8 mouse cellular contexts compared by ENCODE assay signal in the genomic region with DNA sequence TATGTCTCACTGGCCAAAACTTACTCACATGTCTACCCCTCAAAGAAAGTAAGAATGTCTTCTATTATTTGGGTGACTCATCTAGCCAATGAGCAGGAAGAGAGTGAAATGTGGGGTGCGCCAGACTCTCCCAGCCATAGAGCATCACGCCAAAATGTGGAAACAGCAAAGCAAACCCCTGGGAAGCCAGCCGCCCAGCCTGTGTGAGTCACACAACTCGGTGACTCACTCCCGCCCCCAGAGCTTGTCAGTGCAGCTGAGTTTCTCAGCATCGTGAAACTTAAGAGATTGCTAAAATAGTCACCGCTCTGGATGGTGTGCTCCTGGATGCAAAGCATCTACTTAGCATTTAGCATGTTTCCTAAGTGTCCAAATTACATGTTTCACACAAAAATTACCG. TPM values are rescaled to one million over a fixed set of nuclear protein-coding genes. Genes with fewer than 3 reads are reported as not detected.
DNase-seq lines count a peak whose midpoint lies in the region; ATAC-seq and TF ChIP-seq lines count a peak whose summit lies in the region.

No protein-coding gene starts in this region.

- DNase-seq in ZHBTc4 (ENCODE audit: low read depth, low spot score): peak; percentile 21
- peak; percentile 62 to 67 for DNase-seq in heart, postnatal 36 days
- peak; percentile 87 to 89 for DNase-seq in left cerebral cortex, adult 9 months (ENCODE audit: low spot score in 2 of 2)
- DNase-seq in stomach, postnatal 0 days (ENCODE audit: low spot score): peak; percentile 78
- no peak for DNase-seq in cerebellum, postnatal 36 days

- H3ac ChIP-seq in C2C12 (ENCODE audit: control insufficient read depth, insufficient read length, low read depth): no peak overlapping the region

- TF ChIP-seq CTCF in C2C12 (IDR thresholded peaks at IDR 0.05; ENCODE audit: control insufficient read depth, insufficient read depth, insufficient read length): no peak
- TF ChIP-seq CTCF in stomach, postnatal 0 days (IDR thresholded peaks at IDR 0.05; ENCODE audit: low read depth): peak; percentile 15; the same call in 1 of the 2 replicates

- H3K79me3 ChIP-seq in C2C12 (ENCODE audit: low read depth): no peaks in the 10 kb centered on the region

- no peaks in the 10 kb centered on the region for H3K4me1 ChIP-seq in midbrain, embryonic 12.5 days
- 0 out of 2 replicates have a peak, but pooled peaks cover 2% of the 10 kb centered on the region for H3K4me1 ChIP-seq in stomach, postnatal 0 days (replicated peaks; ENCODE audit: control insufficient read depth, insufficient read depth)

- intact Hi-C loops in heart, postnatal 36 days (cut with DNase I): no loop called here

- no peak overlapping the region for H3K27ac ChIP-seq in midbrain, embryonic 12.5 days (replicated peaks)
- H3K27ac ChIP-seq in stomach, postnatal 0 days (replicated peaks): peak overlapping the region; percentile 67

- H3K36me3 ChIP-seq in C2C12 (ENCODE audit: control insufficient read depth, insufficient read depth): no peaks in the 10 kb centered on the region
- H3K36me3 ChIP-seq in midbrain, embryonic 12.5 days: no peaks in the 10 kb centered on the region
- no peaks in the 10 kb centered on the region for H3K36me3 ChIP-seq in stomach, postnatal 0 days (ENCODE audit: control insufficient read depth, insufficient read depth, low read length)

- H3K9ac ChIP-seq in midbrain, embryonic 12.5 days (replicated peaks): no peak overlapping the region
- no peak overlapping the region for H3K9ac ChIP-seq in stomach, postnatal 0 days (ENCODE audit: low read length)

- no peaks in the 10 kb centered on the region for H3K9me3 ChIP-seq in midbrain, embryonic 12.5 days
- H3K9me3 ChIP-seq in stomach, postnatal 0 days (ENCODE audit: control insufficient read depth, low read length): no peaks in the 10 kb centered on the region

- ATAC-seq in frontal cortex, adult (ENCODE audit: low TSS enrichment): peak; percentile 96
- no peak for ATAC-seq in midbrain, embryonic 12.5 days (ENCODE audit: low FRiP score, low read depth)
- peak; percentile 91 for ATAC-seq in stomach, postnatal 0 days (ENCODE audit: low FRiP score, low TSS enrichment)

- no peaks in the 10 kb centered on the region for H3K79me2 ChIP-seq in C2C12 (ENCODE audit: control insufficient read depth, insufficient read depth)

- H3K27me3 ChIP-seq in C2C12 (ENCODE audit: control insufficient read depth, insufficient read depth, insufficient read length): no peaks in the 10 kb centered on the region
- H3K27me3 ChIP-seq in midbrain, embryonic 12.5 days: no peaks in the 10 kb centered on the region
- no peaks in the 10 kb centered on the region for H3K27me3 ChIP-seq in stomach, postnatal 0 days (ENCODE audit: control insufficient read depth, insufficient read depth, low read length)

- WGBS in midbrain, embryonic 12.5 days: 57% methylated on average over 8 of the region's 8 CpGs
- WGBS in stomach, postnatal 0 days: 10% methylated on average over 8 of the region's 8 CpGs

- no peak overlapping the region for H3K4me3 ChIP-seq in C2C12 (ENCODE audit: insufficient read depth, poor library complexity, severe bottlenecking)
- no peak overlapping the region for H3K4me3 ChIP-seq in midbrain, embryonic 12.5 days
- no peak overlapping the region for H3K4me3 ChIP-seq in stomach, postnatal 0 days (ENCODE audit: low read depth, low read length)

- H3K4me2 ChIP-seq in midbrain, embryonic 12.5 days (replicated peaks): peak overlapping the region; percentile 21; the same call in 1 of the 2 replicates
- H3K4me2 ChIP-seq in stomach, postnatal 0 days (replicated peaks; ENCODE audit: low read depth): peak overlapping the region; percentile 27; the same call in 1 of the 2 replicates

- TF ChIP-seq EP300 in stomach, postnatal 0 days (optimal IDR thresholded peaks at IDR 0.05): no peak

TF ChIP-seq in C2C12, 6 proteins besides CTCF, POLR2A, EP300 and RAD21:
- TF ChIP-seq MYOG (IDR thresholded peaks at IDR 0.05; ENCODE audit: control insufficient read depth, extremely low read depth, insufficient read length) (no peak), MYOD1 (IDR thresholded peaks at IDR 0.05; ENCODE audit: control insufficient read depth, insufficient read length, low read depth) (peak; percentile 49), FOSL1 (IDR thresholded peaks at IDR 0.05; ENCODE audit: insufficient read depth, low read length, poor library complexity, severe bottlenecking) (peak; percentile 88), CEBPB (IDR thresholded peaks at IDR 0.05; ENCODE audit: low read depth) (no peak), MAX (IDR thresholded peaks at IDR 0.05) (peak; percentile 64)

RNA-seq across cellular contexts. Expression of a gene that starts 28.9 kb away (rescaled TPM):
- polyA plus RNA-seq in C2C12 (2012; fragmentation: generic; extraction: Trizol): 10.8 TPM
- total RNA-seq in heart, postnatal 36 days (2021): 10 to 100 TPM; 33.6 to 35.1 TPM
- polyA plus RNA-seq in midbrain, embryonic 12.5 days (2016; fragmentation: Nextera tagmentation; extraction: Ambion mirVana): 15.4 and 16.0 TPM in 2 replicates
- polyA plus RNA-seq in stomach, postnatal 0 days (2015; fragmentation: Nextera tagmentation; extraction: Ambion mirVana): 7.5 and 9.2 TPM in 2 replicates

Comparison
In these comparisons a context has a peak if more than half of its experiments do, and no peak if none do; other contexts are left out.
1. DNase-seq: peak in ZHBTc4 (single experiment), heart, postnatal 36 days (2 of 2), left cerebral cortex, adult 9 months (2 of 2) and stomach, postnatal 0 days (single experiment); none in cerebellum, postnatal 36 days (0 of 2).